In genomic region chr9:70048751-70049415, GRCm38 (mm10) we compare ENCODE assay signal across 9 mouse cellular contexts. TPM values are rescaled to one million over a fixed set of nuclear protein-coding genes. Genes with fewer than 3 reads are reported as not detected.
DNase-seq lines count a peak whose midpoint lies in the region; ATAC-seq lines count a peak whose summit lies in the region.
"Had no signal": no experiment of that assay in that cellular context is flagged by ENCODE, and none has a peak within 500 bp of the region (broad histone marks: within the 10 kb centered on the region; RNA-seq: fewer than 3 reads in every experiment).

No protein-coding gene starts in this region.

- no peak overlapping the region for H3K9ac ChIP-seq in hindbrain, embryonic 14.5 days

- no peak overlapping the region for H3K4me3 ChIP-seq in hindbrain, embryonic 14.5 days (replicated peaks; ENCODE audit: low read length)

- H3K9me3 ChIP-seq in hindbrain, embryonic 14.5 days (ENCODE audit: control insufficient read depth, low read length), result no peaks in the 10 kb centered on the region

- ATAC-seq in hindbrain, embryonic 14.5 days (ENCODE audit: low FRiP score), result no peak

- H3K4me2 ChIP-seq in hindbrain, embryonic 14.5 days (replicated peaks), result no peak overlapping the region

- H3K27ac ChIP-seq in hindbrain, embryonic 14.5 days, result no peak overlapping the region

- 62% methylated on average over 6 of the region's 6 CpGs for WGBS in hindbrain, embryonic 14.5 days

- H3K4me1 ChIP-seq in hindbrain, embryonic 14.5 days (replicated peaks; ENCODE audit: control insufficient read depth, insufficient read depth, low read length), result no peaks in the 10 kb centered on the region

- H3K36me3 ChIP-seq in hindbrain, embryonic 14.5 days (replicated peaks; ENCODE audit: control insufficient read depth, insufficient read depth), result no peaks in the 10 kb centered on the region

- no peaks in the 10 kb centered on the region for H3K27me3 ChIP-seq in hindbrain, embryonic 14.5 days (ENCODE audit: control insufficient read depth, insufficient read depth, low read length)

- peak; percentile 28 for DNase-seq in urinary bladder, postnatal 14 days (ENCODE audit: low spot score)
- no peak for DNase-seq in urinary bladder, adult 2 months (ENCODE audit: low spot score)
- peak; percentile 23 to 48 for DNase-seq in gastrocnemius, postnatal 4 days (ENCODE audit: low spot score in 2 of 2)
- peak; percentile 24 for DNase-seq in kidney, postnatal 14 days
- no peak for DNase-seq in layer of hippocampus, adult 11-12 months (ENCODE audit: low spot score)
- DNase-seq in hindbrain, embryonic 14.5 days (ENCODE audit: low spot score), result no peak
- no peak for DNase-seq in embryo, embryonic 10.5 days (ENCODE audit: low spot score)
- DNase-seq in frontal cortex, postnatal 14 days (ENCODE audit: low spot score in 2 of 2), result no peak

RNA-seq across cellular contexts. Expression of gene Gcnt3, which starts 11.0 kb away (rescaled TPM):
- polyA plus RNA-seq in urinary bladder, adult 2 months (2012; rRNA removed), result 2.6 TPM in 2 replicates
- total RNA-seq in gastrocnemius, postnatal 4 days (2021), result not detected
- 0.04 TPM in 1 of 2 replicates, not detected in the other for polyA plus RNA-seq in hindbrain, embryonic 14.5 days (2014; fragmentation: Nextera tagmentation; extraction: Ambion mirVana)
- polyA plus RNA-seq: gonadal fat pad, adult 2 months had no signal

RNA-seq across cellular contexts. Expression of gene Gtf2a2, which starts 36.5 kb away (rescaled TPM):
- 83.3 and 119 TPM in 2 replicates for polyA plus RNA-seq in urinary bladder, adult 2 months (2012; rRNA removed)
- 10 to 100 TPM; 59.9 to 79.1 TPM for total RNA-seq in gastrocnemius, postnatal 4 days (2021)
- polyA plus RNA-seq in hindbrain, embryonic 14.5 days (2014; fragmentation: Nextera tagmentation; extraction: Ambion mirVana), result 192 and 227 TPM in 2 replicates

RNA-seq across cellular contexts. Expression of gene Bnip2, which starts 59.6 kb away (rescaled TPM):
- 121 and 126 TPM in 2 replicates for polyA plus RNA-seq in urinary bladder, adult 2 months (2012; rRNA removed)
- 10 to 100 TPM; 81.0 to 81.7 TPM for total RNA-seq in gastrocnemius, postnatal 4 days (2021)
- polyA plus RNA-seq in hindbrain, embryonic 14.5 days (2014; fragmentation: Nextera tagmentation; extraction: Ambion mirVana), result 72.3 and 79.1 TPM in 2 replicates

Comparison
In these comparisons a context has a peak if more than half of its experiments do, and no peak if none do; other contexts are left out.
1. DNase-seq: peak in urinary bladder, postnatal 14 days (single experiment), gastrocnemius, postnatal 4 days (2 of 2) and kidney, postnatal 14 days (single experiment); none in urinary bladder, adult 2 months (single experiment), layer of hippocampus, adult 11-12 months (single experiment), hindbrain, embryonic 14.5 days (single experiment), embryo, embryonic 10.5 days (single experiment) and frontal cortex, postnatal 14 days (0 of 2).